Mouse (Mus musculus) neutrophil, adult 5-6 weeks (primary cell): ENCODE measurements around the gene Ccdc27. TPM values are rescaled to one million over a fixed set of nuclear protein-coding genes. Genes with fewer than 3 reads are reported as not detected.

Experiments
- ATAC-seq: fragments of 151-379, 151-347 bp; 2 replicates; pipeline ENCODE4 v1.8.0; 2017; ENCODE audit warnings: mild to moderate bottlenecking, moderate TSS enrichment; ENCODE audit not compliant: insufficient number of reproducible peaks, poor library complexity, low FRiP score, severe bottlenecking; ENCODE audit errors: extremely low read depth
- total RNA-seq: library from RNA; stranded (forward); fragments of 200-1000 nt; gene quantifications from 2 replicates; pipeline ENCODE4 v1.2.3, GENCODE M21; 2017

Gene Ccdc27
- total RNA-seq, 1 experiment from 2014 or later, result not detected

DNA sequence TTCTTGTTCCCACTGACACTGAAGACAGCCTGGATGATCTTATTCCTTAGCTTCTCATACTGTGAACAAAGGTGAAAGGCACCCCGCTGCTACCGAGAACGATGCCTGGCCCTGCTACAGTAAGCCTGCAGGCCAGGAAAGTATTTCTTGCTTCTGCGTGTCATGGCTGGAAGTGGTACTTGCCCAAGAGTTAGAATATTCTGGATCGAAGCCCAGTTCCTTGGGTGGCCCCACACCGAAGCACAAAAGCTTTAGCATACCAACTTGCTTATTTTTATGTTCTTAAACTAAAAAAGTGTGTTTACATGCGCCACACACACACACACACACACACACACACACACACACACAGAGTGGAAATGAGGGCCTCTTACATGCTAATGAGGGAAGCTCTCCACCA is 14.4 kb downstream of the Ccdc27 start:
- no peak for ATAC-seq

DNA sequence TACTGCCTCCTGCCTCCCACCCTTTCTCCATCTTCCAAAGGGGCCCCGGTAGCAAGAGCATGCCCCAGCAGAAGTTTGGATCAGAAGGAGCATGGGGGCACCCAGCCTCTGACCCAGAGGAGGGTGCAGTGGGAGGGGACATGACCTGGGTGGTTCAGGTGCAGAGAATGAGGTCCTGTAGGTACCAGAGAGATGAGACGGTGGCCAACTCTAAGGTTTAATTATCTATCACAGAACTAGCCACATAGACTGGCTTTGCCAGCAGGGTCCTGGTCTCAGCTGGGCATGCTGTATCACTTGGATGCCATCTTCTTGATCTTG is 16.1 kb downstream of the Ccdc27 start:
- no peak for ATAC-seq

GRCm38 (mm10) chr4:154025641-154026440 is 16.6 kb downstream of the Ccdc27 start, which contains the start of gene Smim1:
Gene Smim1, minus strand, starts transcription at chr4:154026230.
- no peak for ATAC-seq

DNA sequence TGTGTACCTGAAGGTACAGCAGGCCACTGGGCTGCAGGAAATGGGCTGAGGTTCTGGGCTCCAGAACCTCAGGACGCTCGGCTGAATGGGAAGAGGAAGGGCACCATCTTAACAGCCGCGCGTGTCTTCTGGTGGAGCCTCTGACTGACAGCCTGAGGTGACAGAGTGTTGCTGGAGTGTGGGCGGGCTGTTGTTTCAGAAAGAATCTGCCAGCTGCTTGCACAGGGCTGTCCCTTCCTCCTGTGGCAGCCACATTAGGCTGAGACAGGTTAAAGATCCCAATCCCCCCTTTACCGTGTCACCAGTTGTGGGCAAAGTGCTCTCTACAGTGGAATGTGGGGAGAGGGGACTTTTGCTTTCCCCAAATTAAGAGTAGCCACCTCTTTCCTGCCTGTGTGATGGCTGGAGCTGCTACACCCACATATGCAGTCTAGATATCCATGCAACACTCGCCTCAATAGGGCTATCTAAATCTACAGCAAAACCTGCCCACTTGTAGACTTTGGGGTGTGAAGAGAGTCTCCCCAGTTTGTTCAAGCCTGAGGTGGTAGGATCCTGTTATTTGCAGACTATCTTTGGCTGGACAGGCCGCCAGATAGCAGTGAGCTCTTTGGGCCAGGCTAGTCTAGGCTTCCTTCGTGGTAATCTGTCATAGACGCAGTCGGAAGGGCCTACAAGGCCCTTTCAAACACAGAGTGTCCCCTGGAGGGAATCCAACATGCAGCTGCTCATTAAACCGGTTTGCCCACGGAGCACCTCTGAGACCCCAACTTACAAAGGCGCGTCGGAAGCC is 17.6 kb downstream of the Ccdc27 start:
- no peak for ATAC-seq

DNA sequence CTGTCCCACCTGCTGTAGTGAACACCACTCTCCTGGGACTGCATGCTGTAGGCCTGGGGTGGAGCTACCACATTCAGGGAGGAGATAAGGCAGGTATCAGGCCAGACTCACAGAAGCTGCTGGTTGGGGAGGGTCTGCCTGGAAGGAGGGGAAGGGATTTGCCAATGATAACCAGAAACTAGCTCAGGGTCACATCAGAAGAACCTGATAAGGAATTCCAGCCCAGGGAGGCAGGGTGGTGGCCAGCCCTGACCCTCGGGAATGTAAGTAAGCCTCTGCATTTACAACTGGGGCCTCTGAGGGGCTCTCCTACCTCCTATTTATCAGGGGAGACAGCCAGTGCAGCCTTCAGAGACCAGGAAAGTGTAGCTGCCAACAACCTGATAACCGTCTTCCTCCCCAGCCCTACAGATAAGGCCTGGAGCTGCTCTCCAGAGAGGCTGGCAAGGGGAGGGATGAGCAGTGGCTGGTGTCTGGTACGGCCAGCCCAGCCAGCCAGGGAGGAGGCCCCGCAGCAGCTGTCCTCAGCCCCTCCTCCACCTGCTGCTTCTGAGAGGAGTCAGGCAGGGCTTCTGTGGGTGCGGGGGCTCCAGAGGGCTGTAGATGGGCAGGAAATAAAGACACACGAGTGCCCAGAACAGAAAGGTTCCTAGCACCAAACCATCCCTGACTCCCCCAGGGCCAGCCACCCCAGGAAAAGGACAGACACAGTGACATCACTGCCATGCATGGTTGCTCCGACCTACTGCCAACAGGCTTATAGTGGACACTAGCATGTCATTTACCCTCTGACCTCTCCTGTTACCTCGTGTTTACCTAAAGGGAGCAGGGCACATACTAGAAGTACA is 18.5 kb downstream of the Ccdc27 start:
- ATAC-seq, result no peak

- ATAC-seq, result no peak
Measured at GRCm38 (mm10) chr4:154022844-154023243, 19.6 kb downstream of the Ccdc27 start.

DNA sequence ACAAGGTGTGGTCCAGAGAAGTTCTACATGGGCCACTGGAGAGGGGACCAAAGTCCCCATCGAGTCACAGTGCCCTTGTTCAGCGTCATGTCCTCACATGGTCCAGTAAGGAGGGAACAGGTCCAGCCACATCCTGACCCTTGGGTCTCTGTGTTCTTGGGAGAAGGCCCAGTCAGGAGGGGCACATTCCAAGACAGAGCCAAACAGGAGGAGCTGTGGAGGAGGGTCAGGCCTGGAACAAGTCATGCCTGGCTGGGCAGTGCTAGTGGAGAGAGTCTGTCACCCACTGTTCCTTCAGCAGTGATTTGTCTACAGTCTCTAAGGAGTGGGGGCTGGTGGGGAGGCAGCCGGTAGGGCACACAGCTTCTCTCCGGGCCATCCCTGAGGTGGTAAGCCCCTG is 20.1 kb downstream of the Ccdc27 start:
- ATAC-seq, result no peak

DNA sequence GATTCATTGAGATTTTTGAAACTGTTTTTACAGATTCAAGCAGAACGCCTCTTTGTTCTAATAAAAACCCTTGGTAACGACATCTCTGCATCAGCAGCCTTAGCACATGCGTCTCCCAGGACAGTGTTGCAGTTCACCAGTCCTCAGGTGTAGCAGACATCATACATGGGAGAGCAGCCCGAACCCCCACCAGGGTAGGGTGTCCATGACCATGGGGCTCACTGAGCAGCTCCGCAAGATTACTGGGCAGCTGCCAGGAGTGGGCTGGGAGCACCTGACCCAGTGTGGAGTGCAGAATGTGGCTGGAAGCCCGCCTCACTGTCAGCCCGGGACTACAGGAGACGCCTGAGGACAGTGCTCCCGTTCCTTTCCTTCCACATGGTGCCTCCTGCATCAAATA is 21.0 kb downstream of the Ccdc27 start:
- ATAC-seq, result no peak

GRCm38 (mm10) chr4:154019571-154019970 is 22.9 kb downstream of the Ccdc27 start:
- ATAC-seq, result no peak

GRCm38 (mm10) chr4:154015476-154015875 is 27.0 kb downstream of the Ccdc27 start:
- ATAC-seq, result no peak

DNA sequence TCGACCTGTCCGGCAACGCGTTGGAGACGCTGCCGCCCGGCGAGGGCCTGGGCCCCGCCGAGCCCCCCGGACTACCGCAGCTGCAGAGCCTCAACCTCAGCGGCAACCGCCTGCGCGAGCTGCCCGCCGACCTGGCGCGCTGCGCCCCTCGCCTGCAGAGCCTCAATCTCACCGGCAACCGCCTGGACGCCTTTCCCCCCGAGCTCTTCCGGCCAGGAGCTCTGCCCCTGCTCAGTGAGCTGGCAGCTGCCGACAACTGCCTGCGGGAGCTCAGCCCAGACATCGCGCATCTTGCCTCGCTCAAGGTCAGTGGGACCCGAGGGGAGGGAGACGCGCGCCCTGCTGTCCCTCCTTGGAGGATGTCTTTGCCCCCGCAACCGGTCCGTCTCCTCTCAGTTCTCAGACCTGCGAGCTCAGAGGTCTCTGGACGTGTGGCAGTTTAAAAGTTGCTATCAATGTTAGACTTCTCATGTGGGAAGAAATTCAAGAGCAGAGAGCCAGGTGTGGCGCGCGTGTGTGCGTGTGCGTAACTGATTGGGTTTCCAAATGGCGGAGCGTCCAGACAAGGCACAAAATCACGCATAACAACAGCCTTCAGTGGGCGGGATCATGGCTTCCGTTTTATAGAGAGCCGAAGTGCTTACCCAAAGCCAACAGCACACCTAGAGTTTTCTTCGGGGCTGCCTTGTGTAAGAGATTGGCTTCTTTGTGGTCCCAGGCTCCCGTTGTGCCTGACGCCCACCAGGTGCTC is 30.2 kb downstream of the Ccdc27 start:
- no peak for ATAC-seq

DNA sequence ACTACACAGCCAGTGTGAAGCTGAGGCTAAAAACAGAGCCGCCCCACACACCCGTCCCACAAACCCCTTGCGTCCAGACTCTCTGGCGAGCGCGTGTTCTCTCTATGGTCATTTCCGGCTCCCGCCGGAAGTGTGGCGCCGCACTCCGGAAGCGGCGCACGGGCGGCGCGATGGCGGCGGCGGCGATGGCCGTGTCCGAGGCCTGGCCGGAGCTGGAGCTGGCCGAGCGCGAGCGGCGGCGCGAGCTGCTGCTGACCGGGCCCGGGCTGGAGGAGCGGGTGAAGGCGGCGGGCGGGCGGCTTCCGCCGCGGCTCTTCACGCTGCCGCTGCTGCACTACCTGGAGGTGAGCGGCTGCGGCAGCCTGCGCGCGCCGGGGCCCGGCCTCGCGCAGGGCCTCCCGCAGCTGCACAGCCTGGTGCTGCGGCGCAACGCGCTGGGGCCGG is 30.8 kb downstream of the Ccdc27 start, which contains the start of gene Lrrc47:
TSS of gene Lrrc47 (plus strand) at position 86 of the 444 bp plus-strand sequence.
- ATAC-seq, result peak; percentile 83

DNA sequence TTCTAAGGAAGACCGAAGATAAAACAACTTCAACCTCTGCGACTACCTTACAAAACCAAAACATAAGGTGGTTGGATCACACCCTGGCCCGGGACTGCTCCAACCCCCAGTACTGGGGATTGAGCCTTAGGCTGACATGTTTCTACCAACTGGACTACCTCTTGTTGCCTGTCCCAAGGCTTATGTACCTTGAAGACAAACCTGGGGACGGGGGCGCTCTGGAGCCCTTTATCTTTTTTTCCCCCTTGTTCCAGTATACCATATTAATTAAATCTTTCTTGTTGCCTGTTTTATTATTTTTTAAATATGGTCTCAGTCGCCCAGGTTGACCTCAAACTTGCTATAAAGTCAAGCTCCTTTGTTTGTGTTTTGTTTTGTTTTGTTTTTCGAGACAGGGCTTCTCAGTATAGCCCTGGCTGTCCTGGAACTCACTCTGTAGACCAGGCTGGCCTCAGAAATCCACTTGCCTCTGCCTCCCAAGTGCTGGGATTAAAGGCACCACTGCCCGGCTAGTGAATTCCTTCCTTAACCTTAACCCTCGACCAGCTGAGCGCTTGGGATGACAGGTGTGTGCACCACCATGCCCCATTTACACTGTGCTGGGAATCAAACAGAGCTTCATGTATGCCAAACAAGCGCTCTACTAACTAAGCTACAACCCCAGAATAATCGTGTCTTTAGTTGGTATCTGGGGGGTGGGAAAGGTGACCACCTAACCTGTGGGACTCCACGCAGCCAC is 31.4 kb downstream of the Ccdc27 start:
- 0 out of 2 replicates have a peak, but pooled peaks have one; percentile 9 for ATAC-seq

GRCm38 (mm10) chr4:154007759-154008158 is 34.7 kb downstream of the Ccdc27 start:
- ATAC-seq, result no peak

- no peak for ATAC-seq
Measured at GRCm38 (mm10) chr4:154006264-154006663, 36.2 kb downstream of the Ccdc27 start.

GRCm38 (mm10) chr4:154005488-154005887 is 37.0 kb downstream of the Ccdc27 start:
- ATAC-seq, result no peak

GRCm38 (mm10) chr4:153993505-153993904 is 49.0 kb downstream of the Ccdc27 start:
- ATAC-seq, result no peak

- ATAC-seq, result no peak
Measured at GRCm38 (mm10) chr4:153992715-153993114, 49.8 kb downstream of the Ccdc27 start.
